Mouse (Mus musculus): ENCODE measurements around the gene Mthfd1l. TPM values are rescaled to one million over a fixed set of nuclear protein-coding genes. Genes with fewer than 3 reads are reported as not detected.

Gene Mthfd1l
- polyA plus RNA-seq, 1 experiment: 0.77 TPM

GRCm38 (mm10) chr10:4041691-4042090 lies 68.8 kb downstream of the Mthfd1l start:
- Histone ChIP-seq H3K36me3 (ENCODE audit: control insufficient read depth, insufficient read depth, low read length) (no peaks in the 10 kb centered on the region), H3K27me3 (replicated peaks; ENCODE audit: control insufficient read depth, insufficient read depth, low read length) (no peaks in the 10 kb centered on the region), H3K4me3 (ENCODE audit: insufficient read depth, low read depth, low read length) (no peak overlapping the region), H3K27ac (ENCODE audit: insufficient read depth, low read depth, low read length) (no peak overlapping the region), H3K4me1 (ENCODE audit: control insufficient read depth, insufficient read depth, low read length) (no peaks in the 10 kb centered on the region)
- TF ChIP-seq POLR2A (IDR thresholded peaks at IDR 0.05; ENCODE audit: low read depth, low read length) (no peak), CTCF (conservative IDR thresholded peaks at IDR 0.05; ENCODE audit: insufficient read depth, insufficient read length, low read depth, low read length) (peak; percentile 85)
- DNase-seq: peak; percentile 62
- 45% methylated on average over 9 of the region's 9 CpGs for WGBS

GRCm38 (mm10) chr10:4044421-4044820 lies 71.5 kb downstream of the Mthfd1l start:
- no peaks in the 10 kb centered on the region for H3K27me3 ChIP-seq (replicated peaks; ENCODE audit: control insufficient read depth, insufficient read depth, low read length)
- DNase-seq: no peak
- no peak for TF ChIP-seq CTCF (conservative IDR thresholded peaks at IDR 0.05; ENCODE audit: insufficient read depth, insufficient read length, low read depth, low read length)
- no peak for TF ChIP-seq POLR2A (IDR thresholded peaks at IDR 0.05; ENCODE audit: low read depth, low read length)
- no peaks in the 10 kb centered on the region for H3K36me3 ChIP-seq (ENCODE audit: control insufficient read depth, insufficient read depth, low read length)
- H3K4me3 ChIP-seq (ENCODE audit: insufficient read depth, low read depth, low read length): no peak overlapping the region
- H3K27ac ChIP-seq (ENCODE audit: insufficient read depth, low read depth, low read length): no peak overlapping the region
- WGBS: 61% methylated on average over 7 of the region's 7 CpGs
- H3K4me1 ChIP-seq (ENCODE audit: control insufficient read depth, insufficient read depth, low read length): no peaks in the 10 kb centered on the region

GRCm38 (mm10) chr10:4046496-4046895 lies 73.6 kb downstream of the Mthfd1l start:
- H3K36me3 ChIP-seq (ENCODE audit: control insufficient read depth, insufficient read depth, low read length): no peaks in the 10 kb centered on the region
- peak; percentile 50 for DNase-seq
- 39% methylated on average over 4 of the region's 4 CpGs for WGBS
- H3K27ac ChIP-seq (ENCODE audit: insufficient read depth, low read depth, low read length): peak overlapping the region; percentile 62
- H3K4me1 ChIP-seq (ENCODE audit: control insufficient read depth, insufficient read depth, low read length): no peaks in the 10 kb centered on the region
- no peak overlapping the region for H3K4me3 ChIP-seq (ENCODE audit: insufficient read depth, low read depth, low read length)
- no peak for TF ChIP-seq POLR2A (IDR thresholded peaks at IDR 0.05; ENCODE audit: low read depth, low read length)
- H3K27me3 ChIP-seq (replicated peaks; ENCODE audit: control insufficient read depth, insufficient read depth, low read length): no peaks in the 10 kb centered on the region

GRCm38 (mm10) chr10:4047666-4048065 lies 74.7 kb downstream of the Mthfd1l start:
- no peaks in the 10 kb centered on the region for H3K36me3 ChIP-seq (ENCODE audit: control insufficient read depth, insufficient read depth, low read length)
- H3K27ac ChIP-seq (ENCODE audit: insufficient read depth, low read depth, low read length): no peak overlapping the region
- TF ChIP-seq CTCF (conservative IDR thresholded peaks at IDR 0.05; ENCODE audit: insufficient read depth, insufficient read length, low read depth, low read length) (no peak), POLR2A (IDR thresholded peaks at IDR 0.05; ENCODE audit: low read depth, low read length) (no peak)
- 98% methylated on average over 6 of the region's 6 CpGs for WGBS
- H3K4me1 ChIP-seq (ENCODE audit: control insufficient read depth, insufficient read depth, low read length): no peaks in the 10 kb centered on the region
- H3K4me3 ChIP-seq (ENCODE audit: insufficient read depth, low read depth, low read length): no peak overlapping the region
- DNase-seq: no peak
- no peaks in the 10 kb centered on the region for H3K27me3 ChIP-seq (replicated peaks; ENCODE audit: control insufficient read depth, insufficient read depth, low read length)

GRCm38 (mm10) chr10:4050236-4050635 lies 77.3 kb downstream of the Mthfd1l start:
- Histone ChIP-seq H3K4me3 (ENCODE audit: insufficient read depth, low read depth, low read length) (no peak overlapping the region), H3K27ac (ENCODE audit: insufficient read depth, low read depth, low read length) (no peak overlapping the region), H3K36me3 (ENCODE audit: control insufficient read depth, insufficient read depth, low read length) (no peaks in the 10 kb centered on the region), H3K27me3 (replicated peaks; ENCODE audit: control insufficient read depth, insufficient read depth, low read length) (no peaks in the 10 kb centered on the region), H3K4me1 (ENCODE audit: control insufficient read depth, insufficient read depth, low read length) (peaks cover 4% of the 10 kb centered on the region; the same call in 1 of the 2 replicates)
- TF ChIP-seq CTCF (conservative IDR thresholded peaks at IDR 0.05; ENCODE audit: insufficient read depth, insufficient read length, low read depth, low read length) (no peak), POLR2A (IDR thresholded peaks at IDR 0.05; ENCODE audit: low read depth, low read length) (no peak)
- DNase-seq: no peak
- 96% methylated on average over 4 of the region's 4 CpGs for WGBS

GRCm38 (mm10) chr10:4052711-4053110 lies 79.8 kb downstream of the Mthfd1l start:
- Histone ChIP-seq H3K27ac (ENCODE audit: insufficient read depth, low read depth, low read length) (no peak overlapping the region), H3K36me3 (ENCODE audit: control insufficient read depth, insufficient read depth, low read length) (no peaks in the 10 kb centered on the region), H3K4me1 (ENCODE audit: control insufficient read depth, insufficient read depth, low read length) (peaks cover 4% of the 10 kb centered on the region; the same call in 1 of the 2 replicates), H3K4me3 (ENCODE audit: insufficient read depth, low read depth, low read length) (no peak overlapping the region), H3K27me3 (replicated peaks; ENCODE audit: control insufficient read depth, insufficient read depth, low read length) (no peaks in the 10 kb centered on the region)
- 74% methylated on average over 4 of the region's 4 CpGs for WGBS
- no peak for DNase-seq
- TF ChIP-seq POLR2A (IDR thresholded peaks at IDR 0.05; ENCODE audit: low read depth, low read length): no peak
- no peak for TF ChIP-seq CTCF (conservative IDR thresholded peaks at IDR 0.05; ENCODE audit: insufficient read depth, insufficient read length, low read depth, low read length)

- peak overlapping the region; percentile 49; the same call in 1 of the 2 replicates for H3K27ac ChIP-seq (ENCODE audit: insufficient read depth, low read depth, low read length)
- H3K4me1 ChIP-seq (ENCODE audit: control insufficient read depth, insufficient read depth, low read length): peaks cover 4% of the 10 kb centered on the region; the same call in 1 of the 2 replicates
- peak overlapping the region; percentile 29; the same call in 1 of the 2 replicates for H3K4me3 ChIP-seq (ENCODE audit: insufficient read depth, low read depth, low read length)
- TF ChIP-seq POLR2A (IDR thresholded peaks at IDR 0.05; ENCODE audit: low read depth, low read length) (no peak), CTCF (conservative IDR thresholded peaks at IDR 0.05; ENCODE audit: insufficient read depth, insufficient read length, low read depth, low read length) (no peak)
- no peaks in the 10 kb centered on the region for H3K36me3 ChIP-seq (ENCODE audit: control insufficient read depth, insufficient read depth, low read length)
- WGBS: 43% methylated on average over 19 of the region's 19 CpGs
- H3K27me3 ChIP-seq (replicated peaks; ENCODE audit: control insufficient read depth, insufficient read depth, low read length): no peaks in the 10 kb centered on the region
- peak; percentile 76 for DNase-seq
Observed at GRCm38 (mm10) chr10:4053278-4054061, 80.6 kb downstream of the Mthfd1l start.

Data from kidney, adult 2 months (tissue).